Mouse (Mus musculus) left cerebral cortex, adult 9 months (tissue): ENCODE measurements at regions not wholly inside any gene's neighbourhood (a gene's known extent, or its start where the extent isn't known, plus 50 kb on each side); places are given as distances from the start of the nearest gene placed in this dataset.

Experiments
- DNase-seq, 2 experiments: peaks; one replicate each; pipeline ENCODE4 v3.0.0; 2022; ENCODE audit warnings: low spot score in 2 of 2

- no peak for DNase-seq
Measured at GRCm38 (mm10) chr13:53805872-53806271, 249.6 kb downstream of the Drd1 start.

- no peak for DNase-seq
Measured at GRCm38 (mm10) chr13:53800978-53801377, 254.5 kb downstream of the Drd1 start.

- DNase-seq, result no peak
Measured at GRCm38 (mm10) chr13:53788809-53789208, 266.7 kb downstream of the Drd1 start.

- peak in 1 of 2 experiments; percentile 88 for DNase-seq
Measured at GRCm38 (mm10) chr13:53783492-53783891, 272.0 kb downstream of the Drd1 start.

GRCm38 (mm10) chr13:53779150-53779549 lies 276.4 kb downstream of the Drd1 start:
- peak in 1 of 2 experiments; percentile 54 for DNase-seq

GRCm38 (mm10) chr13:53776421-53776820 lies 279.1 kb downstream of the Drd1 start:
- DNase-seq, result no peak

- DNase-seq, result peak in 1 of 2 experiments; percentile 30
Measured at GRCm38 (mm10) chr13:53775687-53776086, 279.8 kb downstream of the Drd1 start.

- DNase-seq, result peak in 1 of 2 experiments; percentile 74
Measured at GRCm38 (mm10) chr13:53764613-53765243, 290.8 kb downstream of the Drd1 start.

GRCm38 (mm10) chr13:53757576-53758237 lies 284.8 kb upstream of the Msx2 start:
- no peak for DNase-seq

- no peak for DNase-seq
Measured at GRCm38 (mm10) chr13:53756970-53757530, 284.2 kb upstream of the Msx2 start.

GRCm38 (mm10) chr13:53755046-53755615 lies 282.3 kb upstream of the Msx2 start:
- no peak for DNase-seq

- no peak for DNase-seq
Measured at GRCm38 (mm10) chr13:53753049-53753448, 280.2 kb upstream of the Msx2 start.

GRCm38 (mm10) chr13:53740981-53741380 lies 268.1 kb upstream of the Msx2 start:
- DNase-seq, result no peak

GRCm38 (mm10) chr13:53739127-53739526 lies 266.3 kb upstream of the Msx2 start:
- no peak for DNase-seq

- no peak for DNase-seq
Measured at GRCm38 (mm10) chr13:53734944-53735343, 262.1 kb upstream of the Msx2 start.

- no peak for DNase-seq
Measured at GRCm38 (mm10) chr13:53730259-53730902, 257.5 kb upstream of the Msx2 start.

- no peak for DNase-seq
Measured at GRCm38 (mm10) chr13:53729848-53730247, 257.0 kb upstream of the Msx2 start.

- DNase-seq, result no peak
Measured at GRCm38 (mm10) chr13:53726031-53726430, 253.2 kb upstream of the Msx2 start.

- peak in 1 of 2 experiments; percentile 8 for DNase-seq
Measured at GRCm38 (mm10) chr13:53722881-53723280, 250.0 kb upstream of the Msx2 start.

GRCm38 (mm10) chr13:53721038-53721463 lies 248.2 kb upstream of the Msx2 start:
- no peak for DNase-seq

- DNase-seq, result no peak
Measured at GRCm38 (mm10) chr13:53717582-53717981, 244.7 kb upstream of the Msx2 start.

GRCm38 (mm10) chr13:53717086-53717485 lies 244.2 kb upstream of the Msx2 start:
- no peak for DNase-seq
